Mouse (Mus musculus) macrophage (primary cell): ENCODE results near the gene Zfp398. TPM values are rescaled to one million over a fixed set of nuclear protein-coding genes. Genes with fewer than 3 reads are reported as not detected.

ENCODE experiments used
- H3K27ac ChIP-seq: fragments of 350-480 bp; formaldehyde crosslinking; 2 replicates; pipeline ENCODE4 v1.9.0; 2021
- H3K36me3 ChIP-seq: fragments of 350-480 bp; formaldehyde crosslinking; 2 replicates; pipeline ENCODE4 v1.9.0; 2021; ENCODE audit errors: inconsistent target
- H3K4me3 ChIP-seq: fragments of 350-480 bp; formaldehyde crosslinking; 2 replicates; pipeline ENCODE4 v1.9.0; 2021; ENCODE audit errors: inconsistent target
- H3K79me2 ChIP-seq: fragments of 350-480 bp; formaldehyde crosslinking; 2 replicates; pipeline ENCODE4 v1.9.0; 2021; ENCODE audit errors: inconsistent target
- WGBS: methylation state at CpG from one replicate; pipeline ENCODE4 v1.1.7; 2026; ENCODE audit warnings: inconsistent platforms; ENCODE audit not compliant: missing documents; 5-methylcytosine and 5-hydroxymethylcytosine counted together
- polyA plus RNA-seq: library from polyadenylated mRNA; stranded (reverse); fragments of 250-400 nt; gene quantifications from 3 replicates; pipeline ENCODE4 v1.2.4, GENCODE M21; 2018; ENCODE audit warnings: inconsistent platforms

Zfp398 gene
- polyA plus RNA-seq, 1 experiment from 2014 or later: 4.5 TPM

DNA sequence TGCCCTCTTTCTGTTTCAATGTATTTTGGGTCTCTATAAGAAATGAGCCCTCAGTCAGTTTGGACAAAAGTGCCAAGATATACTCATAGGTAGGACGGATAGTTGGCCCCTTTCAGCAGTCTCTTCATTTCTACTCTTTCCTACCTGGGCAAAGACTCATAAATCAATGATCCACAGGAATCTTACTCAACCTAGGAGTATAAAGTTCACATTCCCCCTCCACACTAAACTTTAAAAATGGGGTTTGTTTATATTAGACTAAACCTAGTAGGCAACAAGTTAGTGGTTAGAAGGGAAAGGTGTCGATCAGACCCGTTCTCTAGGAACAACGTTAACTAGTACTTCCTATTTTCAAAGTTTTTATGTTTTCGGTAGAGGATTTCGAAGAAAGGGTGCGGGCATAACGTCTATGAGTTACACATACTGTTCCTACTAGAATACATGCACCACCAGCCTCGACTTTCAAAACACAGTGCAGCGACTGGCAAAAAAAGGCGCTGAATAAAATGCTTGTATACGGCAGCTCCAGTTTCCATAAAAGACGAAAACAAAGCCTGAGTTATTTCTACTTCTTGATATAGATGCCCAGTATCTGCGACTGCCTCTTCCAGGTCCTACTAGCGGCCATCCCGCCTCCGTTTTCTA is 23.1 kb upstream of the Zfp398 start:
- H3K27ac ChIP-seq: peak overlapping the region; percentile 69
- WGBS: 2% methylated on average over 17 of the region's 17 CpGs
- peak overlapping the region; percentile 94 for H3K4me3 ChIP-seq
- H3K36me3 ChIP-seq: no peaks in the 10 kb centered on the region
- peaks cover 55% of the 10 kb centered on the region for H3K79me2 ChIP-seq

DNA sequence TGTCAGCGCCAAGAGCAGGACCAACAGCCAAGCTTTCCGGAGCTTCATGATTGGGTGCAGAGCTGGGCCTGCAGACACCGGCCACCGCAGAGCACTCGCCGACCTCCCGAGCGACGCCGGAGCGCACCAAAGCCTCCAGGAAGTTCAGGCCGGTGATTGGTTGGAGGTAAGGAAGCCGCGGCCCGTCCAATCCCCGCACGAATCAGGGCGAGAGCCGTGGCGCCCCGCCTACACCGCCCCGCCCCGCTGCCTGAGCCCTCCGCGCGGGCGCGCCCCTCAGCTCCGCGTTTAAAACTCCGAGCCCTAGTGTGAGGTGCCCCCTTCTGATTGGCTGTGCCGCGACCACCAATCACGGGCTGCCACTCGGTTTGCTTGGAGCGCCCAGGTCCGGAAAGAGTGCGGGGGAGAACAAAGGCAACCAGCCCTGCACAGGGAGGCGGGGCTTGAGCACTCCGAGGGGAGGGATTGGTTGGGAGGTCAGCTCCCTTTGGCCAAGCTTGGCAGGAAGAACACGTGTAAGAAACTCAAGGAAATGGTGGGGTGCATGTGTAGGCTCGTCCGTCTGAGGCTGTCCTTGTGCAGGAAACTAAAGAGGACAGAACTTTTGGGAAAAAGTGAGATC is 22.1 kb upstream of the Zfp398 start, which contains the start of gene Pdia4:
Pdia4 (minus strand) TSS at position 174 of the 622 bp plus-strand sequence.
- 1% methylated on average over 44 of the region's 44 CpGs for WGBS
- peak within 1 kb of the TSS; percentile 94 for H3K4me3 ChIP-seq
- H3K36me3 ChIP-seq: no peaks in the 10 kb centered on the region
- peak within 1 kb of the TSS; percentile 69 for H3K27ac ChIP-seq
- peaks cover 46% of the 10 kb centered on the region for H3K79me2 ChIP-seq

DNA sequence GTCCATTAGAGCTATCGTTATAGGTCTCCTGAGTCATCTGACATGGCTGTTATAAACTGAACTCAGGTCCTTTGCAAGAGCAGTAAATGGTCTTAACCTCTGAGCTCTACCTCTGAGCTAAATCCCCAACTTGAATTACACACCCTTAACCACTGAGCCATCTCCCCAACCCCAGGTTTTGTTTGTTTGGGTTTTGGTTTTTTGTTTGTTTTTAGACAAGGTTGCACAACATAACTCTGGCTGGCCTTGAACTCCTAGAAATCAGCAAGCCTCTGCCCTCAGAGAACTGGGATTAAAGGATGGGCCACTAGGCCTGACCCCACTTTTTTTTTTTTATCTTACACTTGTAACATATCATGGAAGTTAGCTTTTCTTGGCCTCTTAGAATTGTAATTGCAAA is 19.3 kb upstream of the Zfp398 start:
- H3K36me3 ChIP-seq: no peaks in the 10 kb centered on the region
- H3K4me3 ChIP-seq: no peak overlapping the region
- no peak overlapping the region for H3K27ac ChIP-seq
- peaks cover 18% of the 10 kb centered on the region for H3K79me2 ChIP-seq
- WGBS: 91% methylated on average over 1 of the region's 1 CpGs

DNA sequence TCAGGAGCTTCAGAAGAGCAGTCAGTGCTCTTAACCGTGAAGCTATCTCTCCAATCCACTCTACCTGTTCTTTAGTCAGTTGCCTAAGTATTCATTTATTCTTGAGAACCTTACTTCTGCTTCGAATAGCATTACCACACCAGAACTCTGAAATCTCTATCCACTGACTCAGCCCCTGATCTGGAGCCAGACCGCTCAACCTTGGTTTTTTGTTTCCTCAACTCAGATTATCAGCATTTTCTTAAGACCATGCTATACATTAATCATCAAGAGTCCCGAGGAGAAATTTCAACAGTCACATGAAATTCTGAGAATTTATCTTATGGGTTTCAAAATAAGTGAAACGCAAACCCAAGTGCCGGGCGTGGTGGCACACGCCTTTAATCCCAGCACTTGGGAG is 16.7 kb upstream of the Zfp398 start:
- 91% methylated on average over 8 of the region's 8 CpGs for WGBS
- no peaks in the 10 kb centered on the region for H3K79me2 ChIP-seq
- no peaks in the 10 kb centered on the region for H3K36me3 ChIP-seq
- no peak overlapping the region for H3K27ac ChIP-seq
- H3K4me3 ChIP-seq: no peak overlapping the region

DNA sequence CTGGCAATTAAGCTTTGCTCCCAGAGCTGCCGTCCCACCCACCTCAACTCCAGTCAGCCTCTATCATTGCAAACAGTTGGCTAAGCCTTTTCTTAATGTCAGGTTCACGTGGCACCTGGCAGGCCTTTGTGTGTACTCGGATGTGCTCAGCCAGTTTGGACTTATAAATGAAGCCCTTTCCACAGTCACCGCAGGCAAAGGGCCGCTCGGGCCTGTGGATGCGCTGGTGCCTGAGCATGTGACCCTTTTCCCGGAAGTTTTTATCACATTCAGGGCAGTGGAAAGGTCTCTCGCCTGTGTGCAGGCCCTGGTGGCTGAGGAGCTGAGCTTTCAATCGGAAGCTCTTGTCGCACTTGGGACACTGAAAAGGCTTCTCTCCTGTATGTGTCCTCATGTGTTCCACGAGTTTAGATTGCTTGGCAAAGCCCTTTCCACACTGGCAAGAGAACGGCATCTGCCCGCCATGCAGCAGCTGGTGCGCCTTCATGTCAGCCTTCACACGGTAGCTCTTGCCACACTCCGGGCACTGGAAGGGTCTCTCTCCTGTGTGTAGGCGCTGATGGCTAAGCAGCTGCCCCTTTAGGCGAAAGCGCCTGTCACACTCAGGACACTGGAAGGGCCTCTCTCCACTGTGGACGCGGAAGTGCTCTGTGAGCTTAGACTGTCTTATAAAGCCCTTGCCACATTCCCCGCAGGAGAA is 15.7 kb upstream of the Zfp398 start:
- Histone ChIP-seq H3K79me2 (no peaks in the 10 kb centered on the region), H3K36me3 (no peaks in the 10 kb centered on the region), H3K4me3 (no peak overlapping the region), H3K27ac (no peak overlapping the region)
- WGBS: 96% methylated on average over 23 of the region's 23 CpGs

DNA sequence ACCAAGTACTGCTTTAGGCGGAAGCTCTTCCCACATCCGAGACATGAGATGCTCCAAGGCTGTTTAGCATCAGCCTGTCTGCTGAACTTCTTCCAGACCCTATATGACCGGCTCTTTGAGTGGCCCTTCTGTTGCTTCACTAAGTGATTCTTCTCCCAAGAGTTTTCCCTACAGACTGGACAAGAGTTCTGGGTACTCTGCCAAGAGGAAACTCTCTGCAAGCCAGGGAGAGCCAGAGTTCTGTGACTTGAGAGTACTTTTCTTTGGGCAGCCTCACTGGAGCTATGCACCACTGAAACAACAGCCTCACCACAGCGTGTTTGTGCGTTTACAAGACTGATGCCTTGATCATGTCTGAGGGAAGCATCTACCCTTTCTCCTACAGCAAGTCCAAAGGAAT is 14.2 kb upstream of the Zfp398 start:
- H3K79me2 ChIP-seq: no peaks in the 10 kb centered on the region
- no peaks in the 10 kb centered on the region for H3K36me3 ChIP-seq
- no peak overlapping the region for H3K4me3 ChIP-seq
- no peak overlapping the region for H3K27ac ChIP-seq
- 94% methylated on average over 5 of the region's 5 CpGs for WGBS

DNA sequence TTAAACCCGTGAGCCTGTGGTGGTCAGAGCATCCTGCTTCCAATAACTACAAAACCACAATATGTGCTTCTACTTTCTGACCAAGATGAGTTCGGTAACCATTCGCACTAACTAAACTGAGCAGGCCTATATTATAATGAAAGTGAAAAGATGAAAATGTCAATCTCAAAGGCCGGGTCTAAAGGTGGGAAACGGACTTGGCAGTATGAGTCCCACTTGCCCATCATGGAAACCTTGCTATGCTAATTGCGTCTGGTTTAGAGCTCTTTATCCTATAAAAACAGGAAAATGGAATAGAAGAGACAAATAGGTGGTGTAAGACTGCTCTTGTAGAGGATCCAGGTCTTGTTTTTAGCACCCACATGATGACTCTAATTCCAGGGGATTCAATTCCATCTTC is 13.7 kb upstream of the Zfp398 start:
- Histone ChIP-seq H3K79me2 (no peaks in the 10 kb centered on the region), H3K27ac (no peak overlapping the region), H3K4me3 (no peak overlapping the region), H3K36me3 (no peaks in the 10 kb centered on the region)
- WGBS: 86% methylated on average over 6 of the region's 6 CpGs

DNA sequence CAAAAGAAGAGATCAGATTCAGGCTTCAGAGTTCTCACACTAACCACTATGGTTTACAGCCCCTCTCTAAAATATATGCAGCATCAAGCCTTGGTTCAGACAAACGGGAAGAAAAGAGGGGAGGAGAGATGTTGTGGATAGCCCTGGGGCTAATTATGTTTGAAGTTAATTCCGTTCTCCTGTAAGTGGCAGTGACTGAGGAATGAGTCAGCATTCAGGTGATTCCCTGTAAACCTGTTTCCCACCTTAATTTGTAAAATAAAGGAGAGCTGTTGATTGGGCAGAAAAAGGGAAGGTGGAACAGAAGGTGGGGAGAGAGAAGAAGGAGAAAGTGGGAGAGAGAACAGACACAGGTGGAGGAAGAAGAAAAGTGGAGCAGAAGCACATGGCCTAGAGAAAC is 11.2 kb upstream of the Zfp398 start:
- no peaks in the 10 kb centered on the region for H3K36me3 ChIP-seq
- H3K4me3 ChIP-seq: no peak overlapping the region
- H3K27ac ChIP-seq: no peak overlapping the region
- no peaks in the 10 kb centered on the region for H3K79me2 ChIP-seq
- 100% methylated on average over 1 of the region's 2 CpGs for WGBS

DNA sequence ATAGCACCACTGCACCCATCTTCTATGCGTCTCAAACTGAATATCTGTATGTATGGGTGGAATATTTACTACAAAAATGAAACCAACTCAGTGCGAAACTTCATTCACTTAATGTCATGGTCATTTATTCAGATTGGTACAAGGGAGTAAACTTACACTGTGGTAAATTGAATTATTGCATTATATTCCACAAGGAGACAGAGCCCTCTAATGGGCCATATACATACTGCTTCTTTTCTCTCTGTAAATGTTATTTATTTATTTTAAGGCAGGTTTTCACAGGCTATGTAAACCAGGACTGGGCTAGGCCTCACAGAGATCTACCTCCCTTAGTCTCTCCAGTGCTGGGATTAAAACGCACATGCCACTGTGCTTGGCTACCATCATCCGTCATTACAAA is 8.0 kb upstream of the Zfp398 start:
- Histone ChIP-seq H3K36me3 (no peaks in the 10 kb centered on the region), H3K27ac (no peak overlapping the region), H3K79me2 (no peaks in the 10 kb centered on the region), H3K4me3 (no peak overlapping the region)
- 91% methylated on average over 4 of the region's 4 CpGs for WGBS

DNA sequence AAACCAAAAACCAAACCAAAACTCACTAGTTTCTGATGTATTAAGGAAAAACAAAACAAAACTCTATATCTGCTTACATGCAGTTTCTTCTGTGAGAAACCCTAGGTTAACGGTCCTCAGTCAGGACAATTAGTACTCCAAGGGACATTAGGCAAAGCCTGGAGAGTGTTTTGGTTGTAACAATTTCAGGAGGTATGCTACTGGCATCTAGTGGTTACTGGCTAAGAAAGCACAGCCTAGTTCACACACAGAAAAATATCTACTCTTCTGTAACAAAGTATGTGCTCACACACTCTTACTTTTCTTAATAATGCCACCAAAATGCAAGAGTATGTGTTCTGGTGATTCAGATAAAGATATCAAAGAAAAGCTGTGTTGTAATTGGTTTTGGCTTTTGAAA is 6.5 kb upstream of the Zfp398 start:
- Histone ChIP-seq H3K27ac (no peak overlapping the region), H3K36me3 (no peaks in the 10 kb centered on the region), H3K4me3 (no peak overlapping the region), H3K79me2 (no peaks in the 10 kb centered on the region)
- 54% methylated on average over 1 of the region's 1 CpGs for WGBS

DNA sequence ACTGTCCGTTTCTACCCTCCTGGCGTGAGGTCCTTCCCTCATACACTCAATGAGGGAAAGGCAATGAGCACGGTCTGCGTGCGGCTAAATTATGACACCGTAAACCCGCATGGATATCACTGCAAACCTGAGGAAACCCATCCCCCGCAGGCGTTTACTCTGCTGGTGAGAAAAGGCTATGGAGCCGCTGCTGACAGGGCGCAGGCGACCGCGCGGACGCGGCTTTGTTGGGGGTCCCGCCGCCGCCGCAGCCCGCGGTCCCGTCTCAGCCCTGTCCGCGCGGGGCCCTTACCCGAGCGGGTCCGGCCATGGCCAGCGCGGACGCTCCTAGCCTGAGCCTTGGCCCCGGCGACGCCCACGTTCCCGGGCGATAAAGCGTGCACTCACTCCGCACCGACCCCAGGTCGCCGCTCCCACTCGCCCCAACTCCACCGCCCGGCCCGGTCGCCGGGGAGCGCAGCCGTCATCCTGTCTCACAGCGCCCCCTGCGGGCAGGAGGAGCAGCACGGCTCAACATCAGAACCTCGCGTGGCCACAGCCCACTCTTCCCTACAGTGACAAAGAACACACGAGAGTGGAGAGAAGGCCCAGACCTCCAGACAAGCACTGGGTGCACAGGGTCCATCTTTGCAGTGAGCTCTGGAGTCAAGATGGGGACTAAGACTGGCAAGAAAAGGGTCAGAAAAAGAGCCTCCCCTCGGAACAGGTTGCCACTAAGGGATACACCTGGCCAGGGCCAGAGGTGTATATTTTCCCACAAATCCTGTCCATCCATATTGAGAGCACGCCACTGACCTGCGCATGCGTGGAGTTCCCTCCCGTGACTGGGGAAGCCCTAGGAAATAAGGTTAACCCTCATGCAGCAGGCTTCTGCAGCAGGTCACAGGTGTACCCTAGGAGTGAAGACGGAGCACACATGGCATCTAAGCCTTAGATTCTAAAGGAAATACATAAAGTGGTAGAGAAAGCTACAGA is 5.1 kb upstream of the Zfp398 start, which contains the start of gene Zfp786:
Zfp786 (minus strand) TSS at position 764 of the 975 bp plus-strand sequence.
- H3K27ac ChIP-seq: no peak within 1 kb of the TSS
- 2% methylated on average over 64 of the region's 64 CpGs for WGBS
- H3K36me3 ChIP-seq: no peaks in the 10 kb centered on the region
- peak within 1 kb of the TSS; percentile 34 for H3K4me3 ChIP-seq
- H3K79me2 ChIP-seq: no peaks in the 10 kb centered on the region

DNA sequence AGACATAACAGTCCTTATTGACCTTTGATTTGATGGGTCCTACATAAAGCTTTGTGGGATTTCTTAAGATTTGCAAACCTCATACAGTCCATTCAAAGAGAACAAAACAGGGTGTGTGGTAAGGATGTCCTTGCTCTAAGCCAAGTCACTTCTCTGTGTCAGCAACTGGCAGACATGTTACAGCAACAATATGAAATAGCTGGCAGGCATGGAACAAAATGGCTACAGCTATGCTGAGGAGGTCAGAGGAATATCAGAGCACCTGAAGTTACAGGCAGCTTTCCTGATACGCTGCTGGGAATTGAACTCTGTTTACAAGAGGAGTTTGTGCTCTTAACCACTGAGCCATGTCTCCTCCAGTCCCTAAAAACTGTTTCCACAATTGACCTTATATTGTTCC is 3.2 kb upstream of the Zfp398 start:
- Histone ChIP-seq H3K36me3 (no peaks in the 10 kb centered on the region), H3K4me3 (no peak overlapping the region), H3K79me2 (peaks cover 6% of the 10 kb centered on the region), H3K27ac (no peak overlapping the region)
- 100% methylated on average over 1 of the region's 1 CpGs for WGBS

DNA sequence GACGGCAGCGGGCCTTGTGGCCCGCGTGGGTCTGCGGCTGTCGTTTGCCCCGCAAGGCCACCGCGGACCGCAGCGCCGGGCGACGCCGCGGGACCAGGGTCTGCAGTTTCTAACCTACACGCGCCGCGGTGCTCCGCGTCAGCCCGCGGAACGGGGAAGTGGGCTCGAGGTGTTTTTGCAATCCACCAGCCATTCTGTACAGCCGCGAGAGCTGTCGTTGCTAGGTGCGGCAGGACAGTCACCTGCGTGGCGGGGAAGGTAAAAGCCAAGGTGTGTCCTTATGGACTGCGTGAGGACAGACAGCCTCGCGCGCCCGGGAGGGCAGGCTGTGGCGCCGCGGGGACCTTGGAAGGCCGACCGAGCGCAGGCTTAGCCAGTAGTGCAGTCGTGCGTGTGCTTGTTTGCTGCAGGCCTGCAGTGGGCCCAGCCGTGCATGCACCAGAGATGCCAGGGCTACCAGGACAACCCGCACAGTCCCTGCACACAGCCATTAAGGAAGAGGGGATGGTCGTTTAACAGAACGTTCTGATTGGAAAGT is 592 bp downstream of the Zfp398 start:
- H3K36me3 ChIP-seq: no peaks in the 10 kb centered on the region
- H3K27ac ChIP-seq: 0 out of 2 replicates have a peak overlapping the region, but pooled peaks have one; percentile 8
- WGBS: 1% methylated on average over 44 of the region's 49 CpGs
- peaks cover 33% of the 10 kb centered on the region for H3K79me2 ChIP-seq
- peak overlapping the region; percentile 51 for H3K4me3 ChIP-seq

DNA sequence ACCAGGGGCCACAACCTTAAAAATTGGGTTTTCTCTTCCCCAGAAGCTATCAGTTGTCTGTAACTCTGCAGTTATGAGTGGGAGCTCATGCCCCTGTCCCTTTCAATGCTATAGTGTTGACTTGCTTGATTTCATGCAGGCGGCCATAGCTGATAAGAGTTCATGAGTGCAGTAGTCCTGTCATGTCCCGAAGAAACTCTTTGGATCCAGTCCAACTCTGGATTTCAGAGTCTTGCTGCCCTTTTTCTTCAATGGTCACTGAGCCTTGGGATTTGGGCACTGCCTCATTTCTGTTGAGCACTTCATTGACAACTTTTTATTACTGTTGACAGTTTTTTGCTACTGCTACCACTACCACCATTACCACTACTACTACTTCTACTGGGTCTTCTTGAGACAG is 2.2 kb downstream of the Zfp398 start:
- no peak overlapping the region for H3K27ac ChIP-seq
- peaks cover 38% of the 10 kb centered on the region for H3K79me2 ChIP-seq
- no peak overlapping the region for H3K4me3 ChIP-seq
- no peaks in the 10 kb centered on the region for H3K36me3 ChIP-seq
- 100% methylated on average over 2 of the region's 2 CpGs for WGBS
